Mouse (Mus musculus): ENCODE data around the gene Ankrd35. TPM values are rescaled to one million over a fixed set of nuclear protein-coding genes. Genes with fewer than 3 reads are reported as not detected.
"Not testable (repeated sequence)": the region's sequence is repeated elsewhere in the genome, so short reads cannot be mapped to it uniquely, and the experiment has no call there.

Ankrd35 gene
- polyA plus RNA-seq, 1 experiment = 0.09 TPM

DNA sequence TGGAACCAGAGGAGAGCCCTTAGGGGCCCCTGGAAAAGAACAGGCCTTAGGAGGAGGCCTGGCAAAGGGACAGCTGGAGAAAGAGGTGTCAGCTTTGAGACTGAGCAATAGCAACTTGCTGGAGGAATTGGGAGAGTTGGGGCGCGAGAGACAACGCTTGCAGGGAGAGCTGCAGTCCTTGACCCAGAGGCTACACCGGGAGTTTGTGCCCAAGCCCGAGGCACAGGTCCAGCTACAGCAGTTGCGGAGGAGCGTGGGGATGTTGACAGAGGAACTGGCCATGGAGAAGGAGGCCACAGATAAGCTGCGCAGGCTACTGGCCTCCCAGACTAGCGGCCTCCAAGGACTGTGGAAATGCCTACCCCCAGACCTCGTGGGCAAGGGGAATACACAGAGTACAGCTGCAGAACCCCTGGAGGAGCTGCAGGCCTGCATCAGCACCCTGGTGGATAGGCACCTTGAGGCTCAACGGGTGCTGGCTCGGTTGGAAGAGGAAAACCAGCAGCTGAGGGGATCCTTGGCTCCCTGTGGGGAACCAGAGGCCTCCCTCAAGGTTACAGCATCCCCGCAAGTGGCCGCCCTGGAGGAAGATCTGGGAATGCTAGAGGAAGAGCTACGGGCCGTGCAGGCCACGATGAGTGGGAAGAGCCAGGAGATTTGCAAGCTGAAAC lies 14.4 kb downstream of the Ankrd35 start:
- no peak overlapping the region for H3K4me3 ChIP-seq (ENCODE audit: insufficient read depth, poor library complexity, severe bottlenecking)
- no peak for TF ChIP-seq MYOD1 (IDR thresholded peaks at IDR 0.05; ENCODE audit: control insufficient read depth, insufficient read length, low read depth)
- TF ChIP-seq MYOG (IDR thresholded peaks at IDR 0.05; ENCODE audit: control insufficient read depth, extremely low read depth, insufficient read length) = no peak
- TF ChIP-seq MAX (IDR thresholded peaks at IDR 0.05) = no peak
- no peak for TF ChIP-seq CTCF (IDR thresholded peaks at IDR 0.05; ENCODE audit: control insufficient read depth, insufficient read depth, insufficient read length)
- no peak for TF ChIP-seq USF1 (IDR thresholded peaks at IDR 0.05; ENCODE audit: low read depth)
- TF ChIP-seq CEBPB (IDR thresholded peaks at IDR 0.05; ENCODE audit: low read depth) = no peak
- no peak for TF ChIP-seq FOSL1 (IDR thresholded peaks at IDR 0.05; ENCODE audit: insufficient read depth, low read length, poor library complexity, severe bottlenecking)
- H3K27me3 ChIP-seq (ENCODE audit: control insufficient read depth, insufficient read depth, insufficient read length) = no peaks in the 10 kb centered on the region
- H3K79me2 ChIP-seq (ENCODE audit: control insufficient read depth, insufficient read depth) = no peaks in the 10 kb centered on the region
- H3K79me3 ChIP-seq (ENCODE audit: low read depth) = no peaks in the 10 kb centered on the region
- no peaks in the 10 kb centered on the region for H3K36me3 ChIP-seq (ENCODE audit: control insufficient read depth, insufficient read depth)
- H3ac ChIP-seq (ENCODE audit: control insufficient read depth, insufficient read length, low read depth) = no peak overlapping the region

DNA sequence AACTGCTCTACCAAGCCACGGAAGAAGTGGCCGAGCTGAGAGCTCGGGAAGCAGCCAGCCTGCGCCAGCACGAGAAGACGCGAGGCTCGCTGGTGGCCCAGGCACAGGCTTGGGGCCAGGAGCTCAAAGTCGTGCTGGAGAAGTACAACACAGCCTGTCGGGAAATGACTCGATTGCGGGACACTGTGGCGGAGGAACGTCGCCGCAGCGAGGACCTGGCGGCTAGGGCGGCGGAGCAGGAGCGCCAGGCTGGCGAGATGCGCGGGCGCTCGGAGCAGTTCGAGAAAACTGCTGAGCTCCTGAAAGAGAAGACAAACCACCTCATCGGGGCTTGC lies 14.9 kb downstream of the Ankrd35 start:
- no peaks in the 10 kb centered on the region for H3K27me3 ChIP-seq (ENCODE audit: control insufficient read depth, insufficient read depth, insufficient read length)

DNA sequence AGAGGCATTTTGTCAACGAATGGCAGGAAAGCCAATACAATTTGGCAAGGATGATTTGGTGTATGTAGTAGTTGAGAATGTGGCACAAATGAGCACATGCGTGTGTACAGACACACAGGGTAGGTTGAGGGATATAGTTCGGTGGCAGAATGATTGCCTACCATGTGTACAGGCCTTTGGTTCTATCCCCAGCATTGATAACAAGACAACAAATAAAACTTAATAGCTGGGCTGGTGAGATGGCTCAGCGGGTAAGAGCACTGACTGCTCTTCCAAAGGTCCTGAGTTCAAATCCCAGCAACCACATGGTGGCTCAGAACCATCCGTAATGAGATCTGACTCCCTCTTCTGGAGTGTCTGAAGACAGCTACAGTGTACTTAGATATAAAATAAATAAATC lies 16.1 kb downstream of the Ankrd35 start:
- H3K27me3 ChIP-seq (ENCODE audit: control insufficient read depth, insufficient read depth, insufficient read length) = not testable (repeated sequence)

More for the DNA sequence above, 14.9 kb downstream of the Ankrd35 start:
- H3K79me2 ChIP-seq (ENCODE audit: control insufficient read depth, insufficient read depth) = no peaks in the 10 kb centered on the region
- TF ChIP-seq USF1 (IDR thresholded peaks at IDR 0.05; ENCODE audit: low read depth) (no peak), CTCF (IDR thresholded peaks at IDR 0.05; ENCODE audit: control insufficient read depth, insufficient read depth, insufficient read length) (no peak), FOSL1 (IDR thresholded peaks at IDR 0.05; ENCODE audit: insufficient read depth, low read length, poor library complexity, severe bottlenecking) (no peak), CEBPB (IDR thresholded peaks at IDR 0.05; ENCODE audit: low read depth) (no peak), MYOD1 (IDR thresholded peaks at IDR 0.05; ENCODE audit: control insufficient read depth, insufficient read length, low read depth) (no peak), MYOG (IDR thresholded peaks at IDR 0.05; ENCODE audit: control insufficient read depth, extremely low read depth, insufficient read length) (no peak), MAX (IDR thresholded peaks at IDR 0.05) (no peak)
- H3K4me3 ChIP-seq (ENCODE audit: insufficient read depth, poor library complexity, severe bottlenecking) = no peak overlapping the region
- H3ac ChIP-seq (ENCODE audit: control insufficient read depth, insufficient read length, low read depth) = no peak overlapping the region
- H3K79me3 ChIP-seq (ENCODE audit: low read depth) = no peaks in the 10 kb centered on the region
- H3K36me3 ChIP-seq (ENCODE audit: control insufficient read depth, insufficient read depth) = no peaks in the 10 kb centered on the region

DNA sequence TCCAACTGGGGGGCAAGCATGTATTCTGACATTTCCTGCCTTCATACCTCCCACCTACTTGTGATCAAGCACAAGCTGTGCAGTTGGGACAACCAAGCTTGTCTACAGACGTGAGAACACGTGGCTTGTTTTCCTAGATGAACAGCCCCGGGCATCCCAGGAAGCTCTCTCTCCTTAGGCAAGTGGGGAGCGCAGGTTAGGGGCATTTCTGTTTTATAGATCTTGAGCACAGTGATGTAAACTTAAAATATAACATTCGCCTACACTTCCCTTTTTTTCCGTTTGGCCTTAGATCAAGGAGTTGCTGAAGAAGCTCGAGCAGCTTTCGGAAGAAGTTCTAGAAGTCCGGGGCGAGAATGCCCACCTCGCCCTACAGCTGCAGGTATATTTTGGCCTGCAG lies 18.9 kb downstream of the Ankrd35 start:
- Histone ChIP-seq H3ac (ENCODE audit: control insufficient read depth, insufficient read length, low read depth) (no peak overlapping the region), H3K79me3 (ENCODE audit: low read depth) (no peaks in the 10 kb centered on the region), H3K4me3 (ENCODE audit: insufficient read depth, poor library complexity, severe bottlenecking) (no peak overlapping the region), H3K36me3 (ENCODE audit: control insufficient read depth, insufficient read depth) (no peaks in the 10 kb centered on the region), H3K79me2 (ENCODE audit: control insufficient read depth, insufficient read depth) (no peaks in the 10 kb centered on the region), H3K27me3 (ENCODE audit: control insufficient read depth, insufficient read depth, insufficient read length) (no peaks in the 10 kb centered on the region)
- no peak for TF ChIP-seq USF1 (IDR thresholded peaks at IDR 0.05; ENCODE audit: low read depth)
- TF ChIP-seq MYOD1 (IDR thresholded peaks at IDR 0.05; ENCODE audit: control insufficient read depth, insufficient read length, low read depth) = no peak
- TF ChIP-seq FOSL1 (IDR thresholded peaks at IDR 0.05; ENCODE audit: insufficient read depth, low read length, poor library complexity, severe bottlenecking) = no peak
- no peak for TF ChIP-seq MYOG (IDR thresholded peaks at IDR 0.05; ENCODE audit: control insufficient read depth, extremely low read depth, insufficient read length)
- TF ChIP-seq CEBPB (IDR thresholded peaks at IDR 0.05; ENCODE audit: low read depth) = no peak
- no peak for TF ChIP-seq MAX (IDR thresholded peaks at IDR 0.05)
- TF ChIP-seq CTCF (IDR thresholded peaks at IDR 0.05; ENCODE audit: control insufficient read depth, insufficient read depth, insufficient read length) = no peak

More for the DNA sequence above, 16.1 kb downstream of the Ankrd35 start:
- H3K79me2 ChIP-seq (ENCODE audit: control insufficient read depth, insufficient read depth); H3ac ChIP-seq (ENCODE audit: control insufficient read depth, insufficient read length, low read depth); H3K36me3 ChIP-seq (ENCODE audit: control insufficient read depth, insufficient read depth); H3K4me3 ChIP-seq (ENCODE audit: insufficient read depth, poor library complexity, severe bottlenecking); H3K79me3 ChIP-seq (ENCODE audit: low read depth): not testable (repeated sequence)

DNA sequence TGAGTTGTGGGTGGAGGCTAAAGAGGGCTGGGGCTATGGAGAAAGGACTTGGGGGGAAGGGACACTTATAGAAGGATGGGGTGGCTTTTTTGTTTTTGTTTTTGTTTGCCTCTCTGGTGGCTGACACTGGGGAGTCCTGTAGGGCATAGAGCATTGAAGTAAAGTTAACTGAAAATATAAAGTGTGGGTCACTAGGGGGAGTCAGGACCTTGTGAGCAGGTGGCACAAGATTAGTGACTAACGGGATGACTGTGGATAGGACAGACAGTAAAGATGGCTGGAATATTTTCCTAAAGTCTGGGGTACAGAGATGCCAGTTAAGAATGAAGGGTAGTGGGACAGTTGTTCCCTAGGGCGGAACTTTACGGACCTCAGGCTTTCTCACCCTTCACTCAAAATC lies 20.4 kb downstream of the Ankrd35 start:
- Histone ChIP-seq H3ac (ENCODE audit: control insufficient read depth, insufficient read length, low read depth) (no peak overlapping the region), H3K79me3 (ENCODE audit: low read depth) (no peaks in the 10 kb centered on the region), H3K79me2 (ENCODE audit: control insufficient read depth, insufficient read depth) (no peaks in the 10 kb centered on the region), H3K27me3 (ENCODE audit: control insufficient read depth, insufficient read depth, insufficient read length) (no peaks in the 10 kb centered on the region), H3K36me3 (ENCODE audit: control insufficient read depth, insufficient read depth) (no peaks in the 10 kb centered on the region), H3K4me3 (ENCODE audit: insufficient read depth, poor library complexity, severe bottlenecking) (no peak overlapping the region)
- TF ChIP-seq CTCF (IDR thresholded peaks at IDR 0.05; ENCODE audit: control insufficient read depth, insufficient read depth, insufficient read length) = no peak
- no peak for TF ChIP-seq USF1 (IDR thresholded peaks at IDR 0.05; ENCODE audit: low read depth)
- no peak for TF ChIP-seq MYOD1 (IDR thresholded peaks at IDR 0.05; ENCODE audit: control insufficient read depth, insufficient read length, low read depth)
- TF ChIP-seq MAX (IDR thresholded peaks at IDR 0.05) = no peak
- TF ChIP-seq FOSL1 (IDR thresholded peaks at IDR 0.05; ENCODE audit: insufficient read depth, low read length, poor library complexity, severe bottlenecking) = no peak
- no peak for TF ChIP-seq CEBPB (IDR thresholded peaks at IDR 0.05; ENCODE audit: low read depth)
- no peak for TF ChIP-seq MYOG (IDR thresholded peaks at IDR 0.05; ENCODE audit: control insufficient read depth, extremely low read depth, insufficient read length)

DNA sequence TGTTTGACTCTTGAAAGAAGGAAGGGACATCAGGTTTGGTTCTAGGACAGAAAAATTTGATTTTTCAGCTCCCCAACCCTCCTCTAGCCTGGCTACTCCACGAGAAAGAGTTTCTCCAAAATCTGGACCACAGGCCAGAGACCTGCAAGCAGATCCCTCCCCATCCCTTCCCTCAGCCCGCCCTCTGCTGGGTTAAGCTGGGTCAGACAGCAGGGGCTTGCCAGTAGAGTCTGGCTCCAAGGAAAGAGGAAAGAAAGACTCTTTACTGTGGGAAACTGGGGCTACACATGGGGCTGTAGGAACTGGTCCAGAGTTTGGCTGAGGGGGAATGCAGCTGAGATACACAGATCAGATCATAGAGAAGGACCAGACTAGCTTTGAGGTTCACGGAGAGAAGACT lies 22.6 kb downstream of the Ankrd35 start:
- no peaks in the 10 kb centered on the region for H3K36me3 ChIP-seq (ENCODE audit: control insufficient read depth, insufficient read depth)
- peaks cover 1% of the 10 kb centered on the region for H3K79me2 ChIP-seq (ENCODE audit: control insufficient read depth, insufficient read depth)
- TF ChIP-seq CEBPB (IDR thresholded peaks at IDR 0.05; ENCODE audit: low read depth) (no peak), MAX (IDR thresholded peaks at IDR 0.05) (no peak), MYOD1 (IDR thresholded peaks at IDR 0.05; ENCODE audit: control insufficient read depth, insufficient read length, low read depth) (no peak), MYOG (IDR thresholded peaks at IDR 0.05; ENCODE audit: control insufficient read depth, extremely low read depth, insufficient read length) (no peak), USF1 (IDR thresholded peaks at IDR 0.05; ENCODE audit: low read depth) (no peak), FOSL1 (IDR thresholded peaks at IDR 0.05; ENCODE audit: insufficient read depth, low read length, poor library complexity, severe bottlenecking) (no peak), CTCF (IDR thresholded peaks at IDR 0.05; ENCODE audit: control insufficient read depth, insufficient read depth, insufficient read length) (no peak)
- peaks cover 1% of the 10 kb centered on the region for H3K79me3 ChIP-seq (ENCODE audit: low read depth)
- H3K27me3 ChIP-seq (ENCODE audit: control insufficient read depth, insufficient read depth, insufficient read length) = no peaks in the 10 kb centered on the region
- H3K4me3 ChIP-seq (ENCODE audit: insufficient read depth, poor library complexity, severe bottlenecking) = no peak overlapping the region
- no peak overlapping the region for H3ac ChIP-seq (ENCODE audit: control insufficient read depth, insufficient read length, low read depth)
